Mouse (Mus musculus) intestine, embryonic 15.5 days (tissue): ENCODE measurements around the gene Myo1h. TPM values are rescaled to one million over a fixed set of nuclear protein-coding genes. Genes with fewer than 3 reads are reported as not detected.

ENCODE experiments used
- ATAC-seq: fragments of 200-750 bp; cut with Nextera tagmentation; 2 replicates; pipeline ENCODE4 v1.8.0; 2017; ENCODE audit warnings: moderate TSS enrichment, moderate library complexity
- H3K27ac ChIP-seq: fragments of 300-500 bp; sonication (generic); 2 replicates; pipeline ENCODE4 v1.5.1; 2015; ENCODE audit warnings: mild to moderate bottlenecking, inconsistent platforms
- H3K27me3 ChIP-seq: fragments of 300-500 bp; sonication (generic); replicated peaks from 2 replicates; pipeline ENCODE4 v1.6.1; 2015; ENCODE audit warnings: inconsistent platforms
- H3K36me3 ChIP-seq: fragments of 300-500 bp; sonication (generic); 2 replicates; pipeline ENCODE4 v1.6.1; 2015; ENCODE audit warnings: inconsistent platforms
- H3K4me1 ChIP-seq: fragments of 300-500 bp; sonication (generic); replicated peaks from 2 replicates; pipeline ENCODE4 v1.6.1; 2015; ENCODE audit warnings: inconsistent platforms
- H3K4me2 ChIP-seq: fragments of 300-500 bp; sonication (generic); replicated peaks from 2 replicates; pipeline ENCODE4 v1.6.1; 2015; ENCODE audit warnings: mild to moderate bottlenecking, inconsistent platforms
- H3K4me3 ChIP-seq: fragments of 300-500 bp; sonication (generic); replicated peaks from 2 replicates; pipeline ENCODE4 v1.5.1; 2015; ENCODE audit warnings: inconsistent platforms
- H3K9ac ChIP-seq: fragments of 300-500 bp; sonication (generic); 2 replicates; pipeline ENCODE4 v1.6.1; 2015; ENCODE audit warnings: inconsistent platforms
- H3K9me3 ChIP-seq: fragments of 300-500 bp; sonication (generic); 2 replicates; pipeline ENCODE4 v1.6.1; 2016; ENCODE audit warnings: inconsistent platforms
- WGBS: fragments of 180-500 bp; shearing (Covaris S2); methylation state at CpG from one replicate; pipeline ENCODE4 v1.1.7; 2015; 5-methylcytosine and 5-hydroxymethylcytosine counted together
- polyA plus RNA-seq: library from polyadenylated mRNA; unstranded; fragments of >200 nt; fragmentation: Nextera tagmentation; extraction: Ambion mirVana; gene quantifications from 2 replicates; pipeline ENCODE4 v1.2.1, GENCODE M21; 2015

Myo1h gene
- polyA plus RNA-seq, 1 experiment from 2014 or later: 3.9 TPM

DNA sequence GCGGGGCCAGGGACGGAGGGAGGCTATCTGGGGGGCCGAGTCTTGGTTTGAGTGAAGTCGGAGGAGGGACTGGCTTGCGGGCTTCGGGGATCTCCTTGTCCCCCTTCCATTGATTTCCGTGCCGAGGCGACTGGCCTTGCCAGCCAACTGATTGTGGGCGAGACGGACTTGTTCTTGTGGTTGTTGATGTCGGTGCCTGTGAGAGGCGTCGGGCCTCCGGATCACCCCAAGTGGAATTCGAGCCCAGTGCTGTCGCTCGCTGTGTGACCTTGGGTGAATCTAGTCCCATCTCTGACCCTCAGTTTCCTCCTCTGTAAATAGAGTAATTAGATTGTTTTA, 92.0 kb downstream of the Myo1h start:
- H3K9ac ChIP-seq: peak overlapping the region; percentile 91
- peak overlapping the region; percentile 68 for H3K4me3 ChIP-seq
- peak overlapping the region; percentile 87 for H3K27ac ChIP-seq
- peak overlapping the region; percentile 77 for H3K4me2 ChIP-seq
- ATAC-seq: no peak; the same call in 1 of the 2 replicates
- no peaks in the 10 kb centered on the region for H3K9me3 ChIP-seq
- H3K27me3 ChIP-seq: no peaks in the 10 kb centered on the region
- peaks cover 9% of the 10 kb centered on the region; the same call in 1 of the 2 replicates for H3K36me3 ChIP-seq
- peaks cover 32% of the 10 kb centered on the region for H3K4me1 ChIP-seq
- under 1% methylated on average over 18 of the region's 18 CpGs for WGBS

DNA sequence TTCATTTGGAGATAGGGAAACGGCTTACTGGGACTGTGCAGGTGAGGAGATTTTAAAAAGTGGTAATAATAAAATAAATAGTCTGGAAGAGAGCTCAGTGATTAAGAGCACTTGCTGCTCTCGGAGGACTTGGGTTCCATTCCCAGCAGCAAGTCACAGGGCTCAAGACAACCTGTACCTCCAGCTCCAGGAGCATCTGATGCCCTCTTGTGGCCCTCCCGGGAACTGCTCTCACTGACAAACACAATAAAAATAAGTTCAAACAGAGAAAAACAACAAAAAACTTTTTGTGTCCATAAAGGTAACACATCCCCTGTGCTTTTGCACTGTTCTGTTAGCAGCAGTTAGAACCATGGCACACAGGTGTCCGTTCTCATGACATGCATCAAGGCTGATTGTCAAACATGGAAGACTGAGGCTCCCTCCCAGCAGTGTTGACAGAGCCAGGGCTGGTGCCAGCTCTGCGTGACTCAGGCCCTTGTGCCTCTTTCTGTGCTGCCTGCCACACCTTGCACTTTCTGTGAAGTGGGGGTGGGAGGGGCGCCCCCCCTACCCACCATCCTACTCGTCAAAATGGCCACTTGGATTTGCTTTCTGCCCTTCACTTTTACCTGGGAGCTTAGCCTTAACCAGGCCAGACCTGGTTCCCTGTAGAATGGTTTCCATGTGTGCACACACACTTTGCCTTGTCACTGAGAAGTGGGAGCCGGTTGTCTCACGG, 94.4 kb downstream of the Myo1h start:
- Histone ChIP-seq H3K36me3 (peaks cover 25% of the 10 kb centered on the region), H3K9ac (no peak overlapping the region), H3K27me3 (no peaks in the 10 kb centered on the region), H3K4me2 (no peak overlapping the region), H3K27ac (no peak overlapping the region), H3K4me3 (no peak overlapping the region), H3K4me1 (peaks cover 12% of the 10 kb centered on the region), H3K9me3 (no peaks in the 10 kb centered on the region)
- WGBS: 80% methylated on average over 9 of the region's 9 CpGs
- ATAC-seq: no peak

DNA sequence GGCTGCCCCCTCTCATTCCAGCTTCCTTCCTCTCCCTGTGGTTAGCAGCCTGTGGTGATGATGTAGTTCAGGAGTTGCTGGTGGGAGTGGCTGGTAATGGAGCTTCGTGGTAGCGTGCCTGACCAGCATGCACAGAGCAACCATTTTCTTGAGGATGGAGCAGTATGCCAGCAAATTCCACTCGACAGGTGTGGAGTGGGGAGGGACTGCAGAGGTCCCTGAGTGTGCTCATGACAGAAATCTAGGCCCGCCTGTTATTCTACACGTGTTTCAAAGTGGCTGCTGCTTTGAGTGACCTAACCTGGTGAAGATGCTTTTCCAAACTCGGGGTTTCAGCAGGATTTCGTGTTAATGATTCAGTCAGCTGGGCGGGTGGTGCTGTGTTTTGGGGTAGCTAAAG, 95.5 kb downstream of the Myo1h start:
- no peak overlapping the region for H3K4me2 ChIP-seq
- no peak overlapping the region for H3K4me3 ChIP-seq
- peaks cover 35% of the 10 kb centered on the region for H3K36me3 ChIP-seq
- no peaks in the 10 kb centered on the region for H3K9me3 ChIP-seq
- peaks cover 5% of the 10 kb centered on the region for H3K4me1 ChIP-seq
- ATAC-seq: no peak
- no peak overlapping the region for H3K9ac ChIP-seq
- no peaks in the 10 kb centered on the region for H3K27me3 ChIP-seq
- no peak overlapping the region for H3K27ac ChIP-seq
- WGBS: 90% methylated on average over 8 of the region's 8 CpGs

- Histone ChIP-seq H3K36me3 (peaks cover 63% of the 10 kb centered on the region), H3K9ac (no peak overlapping the region), H3K27ac (no peak overlapping the region), H3K4me3 (no peak overlapping the region), H3K27me3 (no peaks in the 10 kb centered on the region), H3K9me3 (no peaks in the 10 kb centered on the region), H3K4me1 (no peaks in the 10 kb centered on the region), H3K4me2 (no peak overlapping the region)
- no peak for ATAC-seq
- 82% methylated on average over 9 of the region's 9 CpGs for WGBS
Measured at GRCm38 (mm10) chr5:114393169-114393568, 104.2 kb downstream of the Myo1h start.

GRCm38 (mm10) chr5:114406592-114406991, 117.6 kb downstream of the Myo1h start:
- Histone ChIP-seq H3K36me3 (peaks cover 92% of the 10 kb centered on the region), H3K9ac (no peak overlapping the region), H3K9me3 (no peaks in the 10 kb centered on the region), H3K27me3 (no peaks in the 10 kb centered on the region), H3K4me1 (no peaks in the 10 kb centered on the region), H3K4me3 (no peak overlapping the region), H3K4me2 (no peak overlapping the region), H3K27ac (no peak overlapping the region)
- ATAC-seq: no peak
- 94% methylated on average over 14 of the region's 14 CpGs for WGBS

- WGBS: 80% methylated on average over 10 of the region's 10 CpGs
- ATAC-seq: no peak
- no peak overlapping the region for H3K27ac ChIP-seq
Measured at GRCm38 (mm10) chr5:114407269-114407668, 118.3 kb downstream of the Myo1h start.

GRCm38 (mm10) chr5:114407810-114408209, 118.8 kb downstream of the Myo1h start:
- Histone ChIP-seq H3K4me2 (no peak overlapping the region), H3K4me1 (0 out of 2 replicates have a peak, but pooled peaks cover 2% of the 10 kb centered on the region), H3K27me3 (no peaks in the 10 kb centered on the region), H3K9ac (no peak overlapping the region), H3K9me3 (no peaks in the 10 kb centered on the region), H3K36me3 (peaks cover 93% of the 10 kb centered on the region), H3K4me3 (no peak overlapping the region), H3K27ac (no peak overlapping the region)
- WGBS: 88% methylated on average over 9 of the region's 9 CpGs
- no peak for ATAC-seq

More at GRCm38 (mm10) chr5:114407269-114407668, 118.3 kb downstream of the Myo1h start:
- peaks cover 92% of the 10 kb centered on the region for H3K36me3 ChIP-seq
- H3K9me3 ChIP-seq: no peaks in the 10 kb centered on the region
- H3K9ac ChIP-seq: no peak overlapping the region
- H3K27me3 ChIP-seq: no peaks in the 10 kb centered on the region
- 0 out of 2 replicates have a peak, but pooled peaks cover 2% of the 10 kb centered on the region for H3K4me1 ChIP-seq
- H3K4me3 ChIP-seq: no peak overlapping the region
- no peak overlapping the region for H3K4me2 ChIP-seq

GRCm38 (mm10) chr5:114408846-114409245, 119.9 kb downstream of the Myo1h start:
- H3K4me3 ChIP-seq: no peak overlapping the region
- no peak overlapping the region for H3K4me2 ChIP-seq
- H3K27me3 ChIP-seq: no peaks in the 10 kb centered on the region
- no peak overlapping the region for H3K27ac ChIP-seq
- H3K4me1 ChIP-seq: 0 out of 2 replicates have a peak, but pooled peaks cover 5% of the 10 kb centered on the region
- H3K9ac ChIP-seq: no peak overlapping the region
- peaks cover 90% of the 10 kb centered on the region for H3K36me3 ChIP-seq
- 90% methylated on average over 11 of the region's 11 CpGs for WGBS
- no peaks in the 10 kb centered on the region for H3K9me3 ChIP-seq
- no peak for ATAC-seq

GRCm38 (mm10) chr5:114410429-114410828, 121.5 kb downstream of the Myo1h start:
- Histone ChIP-seq H3K4me3 (no peak overlapping the region), H3K27me3 (no peaks in the 10 kb centered on the region), H3K9ac (no peak overlapping the region), H3K27ac (no peak overlapping the region), H3K4me2 (no peak overlapping the region), H3K4me1 (0 out of 2 replicates have a peak, but pooled peaks cover 5% of the 10 kb centered on the region), H3K36me3 (peaks cover 85% of the 10 kb centered on the region), H3K9me3 (no peaks in the 10 kb centered on the region)
- 85% methylated on average over 13 of the region's 13 CpGs for WGBS
- no peak for ATAC-seq

GRCm38 (mm10) chr5:114412361-114412998, 123.5 kb downstream of the Myo1h start:
- Histone ChIP-seq H3K9me3 (no peaks in the 10 kb centered on the region), H3K4me3 (no peak overlapping the region), H3K27ac (no peak overlapping the region), H3K4me2 (no peak overlapping the region), H3K9ac (no peak overlapping the region), H3K4me1 (0 out of 2 replicates have a peak, but pooled peaks cover 5% of the 10 kb centered on the region), H3K27me3 (no peaks in the 10 kb centered on the region), H3K36me3 (peaks cover 82% of the 10 kb centered on the region)
- peak; percentile 17; the same call in 1 of the 2 replicates for ATAC-seq
- 67% methylated on average over 23 of the region's 23 CpGs for WGBS

DNA sequence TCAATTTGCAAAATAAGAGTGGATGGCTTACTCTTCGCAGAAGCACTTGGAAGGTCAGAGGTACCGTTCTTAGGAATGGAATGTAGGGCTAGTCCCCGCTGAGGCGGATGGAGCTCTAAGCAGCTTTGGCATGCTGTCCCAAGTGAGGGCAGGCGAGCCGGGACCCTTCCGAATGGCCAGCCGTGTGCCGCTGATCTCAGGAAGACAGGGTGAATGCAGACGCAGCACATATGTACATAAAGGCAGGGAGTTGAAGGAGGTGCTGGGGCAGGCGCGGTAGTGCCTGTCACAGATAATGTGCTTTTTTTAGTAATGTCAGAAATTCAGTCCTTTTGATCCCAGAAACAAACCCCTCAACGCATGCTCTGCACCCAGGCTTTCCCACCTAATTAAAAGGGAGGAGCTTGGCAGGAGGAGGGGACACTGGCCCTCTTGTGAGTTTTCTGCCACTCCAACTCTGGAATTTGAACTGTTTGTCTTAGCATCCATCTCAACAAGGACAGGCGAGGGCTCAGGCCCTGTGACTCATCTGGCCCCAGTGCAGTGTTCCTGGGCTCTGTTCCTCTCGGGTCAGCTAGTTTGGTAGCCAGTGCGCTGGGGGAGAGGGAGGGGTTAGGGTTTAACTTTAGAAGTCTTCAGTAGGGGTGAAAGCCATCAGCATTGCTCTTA, 124.2 kb downstream of the Myo1h start:
- ATAC-seq: 0 out of 2 replicates have a peak, but pooled peaks have one; percentile 52
- peaks cover 76% of the 10 kb centered on the region for H3K36me3 ChIP-seq
- 53% methylated on average over 16 of the region's 16 CpGs for WGBS
- H3K4me1 ChIP-seq: 0 out of 2 replicates have a peak, but pooled peaks cover 5% of the 10 kb centered on the region
- H3K27ac ChIP-seq: no peak overlapping the region
- no peak overlapping the region for H3K4me3 ChIP-seq
- no peak overlapping the region for H3K9ac ChIP-seq
- no peak overlapping the region for H3K4me2 ChIP-seq
- H3K9me3 ChIP-seq: no peaks in the 10 kb centered on the region
- H3K27me3 ChIP-seq: no peaks in the 10 kb centered on the region
